Mouse (Mus musculus): ENCODE results near the gene Gbx1.
A peak's percentile ranks its signal among the peaks of the same experiment; 100 is the strongest.

Gene Gbx1

DNA sequence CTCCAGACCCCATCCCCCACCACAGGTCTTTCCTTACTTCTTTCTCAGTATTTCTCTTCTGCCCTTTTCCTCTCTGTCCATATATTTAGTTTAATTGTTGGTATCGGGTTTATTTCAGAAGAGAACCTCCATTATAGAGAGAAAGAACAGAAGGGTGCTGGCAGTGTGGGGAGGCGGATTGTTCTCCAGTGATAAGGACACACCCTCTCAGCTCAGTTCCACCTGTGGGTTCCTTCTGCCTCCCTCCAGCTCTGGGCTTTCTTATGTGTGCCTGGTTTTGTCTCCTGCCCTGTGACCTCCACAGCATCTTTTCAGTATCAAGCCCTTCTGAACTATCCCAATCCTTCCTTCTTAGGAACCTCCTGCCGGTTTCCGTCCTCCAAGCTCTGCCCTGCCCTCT lies 2.5 kb downstream of the Gbx1 start:
- DNase-seq (ENCODE audit: low spot score), result no peak

DNA sequence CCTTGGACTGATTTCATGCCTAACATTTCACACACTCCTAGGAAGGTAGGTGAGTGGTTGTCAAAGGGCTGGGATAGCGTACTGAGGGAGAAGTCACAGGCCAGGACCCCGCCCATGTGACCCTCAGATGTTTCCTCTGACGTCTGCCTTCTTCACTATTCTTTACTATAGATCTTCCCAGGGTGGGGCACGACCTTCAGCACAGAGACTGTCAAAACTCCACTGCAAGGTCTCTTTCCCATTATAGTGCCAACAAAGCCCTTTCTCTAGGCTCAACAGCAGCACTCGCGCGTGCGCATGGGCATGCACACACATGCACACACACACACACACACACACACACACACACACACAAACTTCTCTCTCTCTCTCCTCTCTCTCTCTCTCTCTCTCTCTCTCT lies 3.2 kb downstream of the Gbx1 start:
- DNase-seq (ENCODE audit: low spot score), result no peak

GRCm38 (mm10) chr5:24521366-24521765 lies 5.6 kb downstream of the Gbx1 start:
- no peak for DNase-seq (ENCODE audit: low spot score)

GRCm38 (mm10) chr5:24512271-24512670 lies 14.7 kb downstream of the Gbx1 start:
- no peak for DNase-seq (ENCODE audit: low spot score)

GRCm38 (mm10) chr5:24510635-24511034 lies 16.4 kb downstream of the Gbx1 start:
- peak; percentile 23 for DNase-seq (ENCODE audit: low spot score)

DNA sequence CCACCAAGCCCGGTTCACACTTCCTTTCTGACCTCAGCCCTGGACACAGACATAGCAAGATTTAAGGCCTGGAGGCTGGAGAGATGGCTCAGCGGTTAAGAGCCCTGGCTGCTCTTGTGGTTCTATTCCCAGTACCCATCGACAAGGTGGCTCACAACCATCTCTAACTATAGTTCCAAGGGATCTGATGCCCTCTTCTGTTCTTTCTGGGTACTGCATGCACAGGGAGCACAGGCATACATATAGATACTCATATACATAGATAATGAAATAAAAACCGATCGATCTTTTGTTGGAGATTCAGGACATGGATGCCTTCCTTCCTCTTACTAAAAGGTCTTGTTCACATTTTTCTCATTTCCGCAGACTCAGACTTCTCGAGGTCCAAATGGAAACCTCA lies 18.6 kb downstream of the Gbx1 start:
- DNase-seq (ENCODE audit: low spot score), result no peak

DNA sequence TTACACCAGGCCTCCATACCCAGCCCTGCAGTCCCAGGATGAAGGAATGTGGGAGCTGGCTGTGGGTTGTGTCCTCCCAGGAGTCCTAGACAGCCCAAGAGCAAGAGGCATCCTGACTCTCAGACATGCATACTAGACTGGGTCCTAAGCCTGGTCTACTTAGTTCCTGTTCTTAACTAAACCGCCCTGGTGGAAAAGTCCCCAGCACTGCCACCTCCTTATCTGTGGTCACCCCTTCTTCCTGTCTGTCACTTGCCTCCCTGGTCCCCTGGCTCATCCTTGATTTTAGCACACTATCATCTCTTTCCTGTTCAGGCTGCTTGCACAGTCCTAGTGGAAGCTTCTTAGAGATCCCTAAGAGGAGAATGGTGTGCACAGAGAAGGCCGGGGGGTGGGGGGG lies 21.5 kb downstream of the Gbx1 start:
- no peak for DNase-seq (ENCODE audit: low spot score)

DNA sequence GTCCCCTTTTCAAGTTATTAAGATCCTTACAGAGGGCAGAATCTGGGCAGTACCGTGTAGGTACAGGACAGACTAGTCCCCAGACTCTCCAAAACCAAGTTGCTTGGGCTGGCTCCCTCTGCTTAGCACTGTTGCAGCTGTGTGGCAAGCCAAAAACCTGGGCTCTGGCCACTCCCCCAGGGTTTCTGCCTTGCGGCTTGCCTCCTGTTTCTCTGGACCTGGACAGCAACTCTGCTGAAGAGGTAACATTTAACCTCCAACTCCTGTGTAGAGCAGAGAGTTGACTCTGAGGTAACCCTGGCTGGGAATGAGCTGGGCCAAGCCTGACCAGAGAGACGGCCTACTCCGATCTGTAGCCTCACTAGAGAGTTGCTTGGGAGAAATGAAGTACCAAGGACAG lies 24.2 kb downstream of the Gbx1 start:
- no peak for DNase-seq (ENCODE audit: low spot score)

- no peak for DNase-seq (ENCODE audit: low spot score)
Measured at GRCm38 (mm10) chr5:24500851-24501250, 26.2 kb downstream of the Gbx1 start.

- no peak for DNase-seq (ENCODE audit: low spot score)
Measured at GRCm38 (mm10) chr5:24499113-24499512, 27.9 kb downstream of the Gbx1 start.

DNA sequence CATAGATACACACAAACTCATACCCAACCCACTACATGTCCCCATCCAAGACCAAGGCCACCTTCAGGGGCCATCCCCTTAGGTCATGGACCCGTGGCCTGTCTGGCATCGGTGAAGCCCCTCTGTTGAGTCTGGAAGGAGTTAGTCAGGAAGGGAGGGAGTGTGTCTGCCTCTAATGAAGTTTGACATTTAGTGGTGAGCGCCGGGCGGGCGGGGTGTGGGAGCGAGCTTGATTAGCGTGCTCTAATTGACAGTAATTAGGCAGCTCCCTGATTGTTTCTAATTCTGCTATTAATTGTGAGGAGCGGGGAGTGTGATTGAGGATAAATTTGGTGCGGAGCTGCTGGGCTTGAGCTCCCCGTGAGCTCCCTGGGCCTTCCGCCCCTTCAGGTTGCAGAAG lies 29.5 kb downstream of the Gbx1 start:
- DNase-seq (ENCODE audit: low spot score), result no peak

GRCm38 (mm10) chr5:24496756-24497155 lies 30.2 kb downstream of the Gbx1 start:
- DNase-seq (ENCODE audit: low spot score), result no peak

DNA sequence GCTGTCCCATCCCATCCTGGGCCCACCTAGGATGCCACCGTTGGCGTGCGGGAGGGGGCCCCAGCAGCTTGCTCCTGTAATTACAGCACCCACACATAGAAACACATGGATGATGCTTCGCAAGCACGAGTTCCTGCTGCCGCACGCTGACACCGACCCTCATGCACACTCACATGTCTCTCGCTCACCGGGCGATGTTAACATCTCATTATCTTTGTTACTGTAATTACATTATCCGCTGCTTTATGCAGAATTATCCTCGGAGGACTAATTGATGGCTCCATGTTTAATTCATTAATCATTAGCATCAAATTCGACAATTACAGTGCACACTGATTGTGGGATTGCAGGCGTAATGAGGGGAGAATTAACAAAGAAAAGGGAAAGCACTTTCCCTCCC lies 32.0 kb downstream of the Gbx1 start:
- DNase-seq (ENCODE audit: low spot score), result no peak

DNA sequence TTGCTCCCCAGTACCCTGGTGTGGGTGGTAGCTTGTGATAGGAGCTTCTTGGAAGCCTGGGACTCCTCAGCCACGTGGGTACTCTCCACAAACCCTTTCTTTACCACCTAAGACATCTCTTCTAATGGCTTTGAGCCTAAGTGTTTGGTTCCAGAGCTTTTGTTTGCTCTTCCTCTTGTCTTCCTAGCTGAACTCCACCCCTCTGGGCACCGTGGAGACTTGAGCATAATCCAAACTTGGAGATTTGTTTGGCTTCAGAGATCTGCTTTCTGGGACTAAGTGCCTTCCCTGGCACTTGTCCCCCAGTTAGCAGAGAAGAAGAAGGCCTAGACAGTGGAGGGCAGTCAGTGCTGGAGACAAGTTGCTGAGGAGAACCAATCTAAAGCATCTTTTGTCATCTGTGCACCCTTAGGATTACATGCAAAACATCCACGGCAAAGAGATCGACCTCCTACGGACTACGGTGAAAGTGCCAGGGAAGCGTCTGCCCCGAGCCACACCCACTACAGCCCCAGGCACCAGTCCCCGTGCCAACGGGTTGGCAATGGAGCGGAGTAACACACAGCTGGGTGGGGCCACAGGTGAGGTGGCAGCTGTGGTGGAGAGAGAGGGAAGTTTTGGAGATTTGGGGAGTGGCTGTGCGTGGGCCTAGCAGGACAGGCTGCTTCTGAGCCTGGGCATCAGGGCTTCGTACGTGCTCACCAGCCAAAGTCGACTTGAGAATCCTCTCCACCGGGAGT lies 34.3 kb downstream of the Gbx1 start:
- no peak for DNase-seq (ENCODE audit: low spot score)

- no peak for DNase-seq (ENCODE audit: low spot score)
Measured at GRCm38 (mm10) chr5:24490413-24490920, 36.5 kb downstream of the Gbx1 start.

GRCm38 (mm10) chr5:24486738-24487137 lies 40.3 kb downstream of the Gbx1 start:
- DNase-seq (ENCODE audit: low spot score), result no peak

GRCm38 (mm10) chr5:24486097-24486496 lies 40.9 kb downstream of the Gbx1 start:
- peak; percentile 76 for DNase-seq (ENCODE audit: low spot score)

GRCm38 (mm10) chr5:24484963-24485362 lies 42.0 kb downstream of the Gbx1 start:
- DNase-seq (ENCODE audit: low spot score), result no peak

DNA sequence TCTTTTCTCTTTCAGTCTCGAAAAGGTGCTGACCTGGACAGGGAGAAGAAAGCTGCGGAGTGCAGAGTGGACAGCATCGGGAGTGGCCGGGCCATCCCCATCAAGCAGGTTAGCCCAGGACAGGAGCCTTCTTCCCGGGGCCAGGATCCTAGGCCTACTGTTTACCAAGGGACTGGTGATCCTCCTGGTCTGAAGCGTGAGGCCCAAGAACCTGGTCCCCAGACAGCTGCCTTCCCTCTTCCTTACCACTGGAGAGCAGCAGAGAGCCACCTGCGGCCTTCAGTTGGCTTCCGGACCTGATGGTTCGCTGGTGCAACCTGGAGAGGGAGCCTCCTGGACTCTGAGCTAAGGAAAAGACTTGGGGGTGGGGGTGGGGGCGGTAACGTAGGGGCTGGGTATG lies 43.7 kb downstream of the Gbx1 start:
- peak; percentile 40 for DNase-seq (ENCODE audit: low spot score)

GRCm38 (mm10) chr5:24482247-24483079 lies 44.5 kb downstream of the Gbx1 start:
- no peak for DNase-seq (ENCODE audit: low spot score)

DNA sequence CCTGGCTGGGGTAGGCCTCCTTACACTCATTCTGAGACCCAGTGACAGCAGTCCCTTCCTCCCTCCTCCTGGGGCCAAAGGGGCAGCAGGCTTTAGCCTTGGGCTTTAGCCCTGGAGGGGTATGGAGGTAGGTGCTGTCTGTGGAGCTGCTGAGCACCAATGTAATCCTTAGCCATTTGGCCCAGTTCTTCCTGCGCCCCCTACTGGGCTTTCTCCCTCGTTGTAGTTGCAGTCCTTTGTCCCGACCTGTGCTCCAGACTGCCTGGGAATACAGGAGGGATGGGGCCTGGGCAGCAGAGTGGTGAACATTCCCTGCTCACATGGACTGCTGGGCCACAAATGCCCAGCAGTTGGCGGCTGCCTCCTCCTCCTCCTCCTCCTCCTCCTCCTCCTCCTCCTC lies 45.4 kb downstream of the Gbx1 start:
- DNase-seq (ENCODE audit: low spot score), result peak; percentile 40

GRCm38 (mm10) chr5:24477909-24478308 lies 49.1 kb downstream of the Gbx1 start:
- no peak for DNase-seq (ENCODE audit: low spot score)

All from c-Kit-positive CD71-positive TER-119-positive erythroid progenitor cells, embryonic 14.5 days (primary cell).